Mouse (Mus musculus) left cerebral cortex, adult 8-10 months (tissue): Measurements from ENCODE around the gene Mslnl. TPM values are rescaled to one million over a fixed set of nuclear protein-coding genes. Genes with fewer than 3 reads are reported as not detected.
A peak's percentile ranks its signal among the peaks of the same experiment; 100 is the strongest.
"Not testable (repeated sequence)": the region's sequence is repeated elsewhere in the genome, so short reads cannot be mapped to it uniquely, and the experiment has no call there.

Experiments
- DNase-seq, 2 experiments: peaks; one replicate each; pipeline ENCODE4 v3.0.0; 2022; ENCODE audit warnings: low spot score in 2 of 2
- total RNA-seq, 4 experiments: library from RNA; stranded (reverse); gene quantifications; 2 replicates each; pipeline ENCODE4 v1.2.4; 2022

Gene Mslnl
- total RNA-seq, result 1 to 10 TPM in 1 of 4 experiments, under 1 TPM in 3; 0.30 to 1.1 (median 0.70) TPM

DNA sequence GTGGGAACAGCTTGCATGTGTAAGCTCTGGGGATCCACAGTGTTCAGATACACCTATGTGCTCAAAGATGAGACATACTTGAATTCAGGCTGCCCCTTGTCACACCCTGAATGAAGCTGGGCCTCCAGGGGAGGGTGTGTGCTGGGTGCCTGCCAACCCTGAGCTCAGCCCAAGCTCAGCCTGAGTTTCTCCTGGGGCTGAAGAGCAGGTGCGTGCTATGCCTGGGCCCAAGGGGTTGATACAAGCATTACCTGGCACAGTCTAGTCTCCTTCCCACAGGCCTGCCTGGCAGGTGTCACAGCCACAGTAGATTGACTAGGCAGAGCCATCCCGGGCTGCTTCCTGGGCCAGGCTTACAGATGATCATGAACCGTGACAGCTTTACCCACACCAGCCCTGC is at the start of gene Mslnl:
TSS of gene Mslnl (plus strand) at position 298 of the 400 bp plus-strand sequence.
- DNase-seq, result no peak

- no peak for DNase-seq
Measured at GRCm38 (mm10) chr17:25686323-25686722, 49.5 kb upstream of the Mslnl start.

GRCm38 (mm10) chr17:25688922-25689321 is 46.9 kb upstream of the Mslnl start:
- DNase-seq, result no peak

- no peak for DNase-seq
Measured at GRCm38 (mm10) chr17:25696263-25696662, 39.6 kb upstream of the Mslnl start.

- DNase-seq, result peak in 1 of 2 experiments; percentile 58
Measured at GRCm38 (mm10) chr17:25698446-25698845, 37.4 kb upstream of the Mslnl start.

GRCm38 (mm10) chr17:25700863-25701496 is 34.9 kb upstream of the Mslnl start:
- no peak for DNase-seq

- no peak for DNase-seq
Measured at GRCm38 (mm10) chr17:25709994-25710393, 25.8 kb upstream of the Mslnl start.

DNA sequence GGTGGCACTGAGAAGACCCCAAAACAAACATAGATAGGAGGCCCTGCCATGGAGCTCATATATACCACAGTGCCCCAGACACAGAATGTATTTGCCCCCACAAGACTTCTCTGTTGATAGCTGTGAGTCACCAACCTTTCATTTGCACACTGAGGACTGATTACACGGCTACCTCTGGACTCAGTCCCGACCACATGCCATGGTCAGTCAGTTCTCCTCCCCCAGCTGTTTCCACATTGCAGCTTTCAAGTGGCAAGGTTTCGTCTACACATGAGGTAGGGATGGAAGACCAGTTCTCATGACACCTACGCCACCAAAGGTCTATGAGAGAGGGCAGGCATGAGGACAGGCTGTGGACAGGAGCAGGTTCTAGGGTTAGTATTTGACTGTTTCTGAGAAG is 24.7 kb upstream of the Mslnl start:
- DNase-seq, result no peak

GRCm38 (mm10) chr17:25715627-25716026 is 20.2 kb upstream of the Mslnl start:
- no peak for DNase-seq

DNA sequence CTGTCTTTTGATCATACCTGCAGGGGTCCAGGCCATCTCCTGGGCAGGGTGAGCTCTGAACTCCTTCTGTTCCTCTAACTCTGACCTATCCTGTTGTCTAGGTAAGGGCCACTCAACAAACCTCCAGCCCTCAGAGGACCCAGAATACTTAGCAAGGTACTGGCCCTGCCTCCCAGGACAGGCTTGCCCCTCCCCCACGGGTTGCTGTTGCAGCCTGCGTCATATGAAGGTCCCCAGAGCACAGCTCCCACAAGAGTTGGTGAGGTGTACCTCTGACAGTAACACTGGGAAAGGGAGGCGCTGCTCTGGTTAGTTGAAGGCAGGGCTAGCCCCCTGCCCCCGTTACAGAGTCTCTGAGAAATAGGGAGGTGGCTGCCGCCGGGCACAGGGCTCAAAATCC is 19.7 kb upstream of the Mslnl start:
- DNase-seq, result no peak

DNA sequence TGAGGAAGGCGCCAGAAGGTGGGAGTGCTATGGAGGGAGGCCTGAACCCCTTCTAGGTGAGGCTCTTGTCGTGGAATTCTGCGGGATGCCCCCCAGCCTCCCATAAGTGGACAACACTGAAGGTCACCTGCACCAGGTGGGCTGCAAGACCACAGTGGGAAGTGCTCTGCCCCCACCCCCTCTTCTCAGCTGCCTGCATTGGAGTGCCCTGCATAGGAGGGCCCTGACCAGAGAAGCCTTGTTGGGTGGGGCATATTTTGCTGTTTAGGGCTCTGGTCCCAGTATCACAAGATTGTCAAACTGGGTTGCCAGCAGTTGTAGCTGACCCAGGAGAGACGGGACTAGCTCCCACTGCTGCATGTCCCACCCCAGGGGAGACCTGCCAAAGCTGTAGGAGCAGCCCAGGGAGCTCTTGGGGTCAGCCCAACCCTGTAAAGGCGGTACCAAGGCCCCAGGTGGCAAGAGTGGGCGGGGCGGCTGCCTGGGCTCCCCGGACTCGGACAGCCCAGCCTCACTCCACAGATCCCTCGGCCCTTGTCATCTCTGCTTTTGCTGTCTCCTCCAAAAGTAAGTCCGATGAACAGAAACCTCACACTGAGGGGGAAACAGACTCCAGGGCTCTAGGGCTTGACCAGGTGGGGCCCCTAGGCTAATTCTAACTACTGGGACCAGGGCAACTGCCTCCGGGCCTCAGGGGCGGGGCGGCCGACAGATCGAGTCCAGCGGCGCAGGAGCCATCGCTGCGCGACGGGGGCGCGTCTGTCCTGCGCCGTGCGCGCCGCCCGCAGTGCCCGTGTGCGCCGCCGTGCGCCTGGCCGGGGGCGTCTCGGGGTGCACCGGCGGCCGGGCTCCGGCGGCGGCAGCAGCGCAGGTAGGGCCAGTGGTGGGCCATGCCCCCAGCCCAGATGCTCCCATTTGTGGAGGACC is 18.9 kb upstream of the Mslnl start, which contains the start of gene Gng13:
TSS of gene Gng13 (plus strand) at position 461 of the 927 bp plus-strand sequence.
- DNase-seq, result peak in 1 of 2 experiments; percentile 26

DNA sequence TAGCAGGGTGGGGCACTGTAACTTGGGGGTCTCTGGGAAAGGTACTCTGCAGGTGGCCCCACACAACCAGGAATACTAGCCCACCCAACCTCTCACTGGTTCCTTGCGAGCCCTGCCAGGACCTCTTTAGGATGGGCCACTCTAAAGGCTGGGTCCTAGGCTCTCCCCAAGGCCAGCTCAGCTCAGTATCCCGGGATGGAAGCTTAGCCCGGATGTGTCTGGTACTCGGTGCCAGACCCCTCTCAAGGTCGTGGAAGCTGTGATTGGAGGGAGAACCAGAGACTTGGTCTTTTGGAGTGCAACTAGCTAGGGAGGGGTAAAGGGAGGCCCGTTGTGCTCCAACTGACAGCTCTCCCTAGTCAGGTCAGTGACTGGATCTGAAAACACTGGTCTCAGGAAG is 18.2 kb upstream of the Mslnl start:
- DNase-seq, result no peak

GRCm38 (mm10) chr17:25721476-25721875 is 14.4 kb upstream of the Mslnl start:
- DNase-seq, result no peak

GRCm38 (mm10) chr17:25723470-25723869 is 12.4 kb upstream of the Mslnl start:
- no peak for DNase-seq

GRCm38 (mm10) chr17:25723919-25724318 is 11.9 kb upstream of the Mslnl start:
- DNase-seq, result no peak

GRCm38 (mm10) chr17:25725264-25725663 is 10.6 kb upstream of the Mslnl start:
- DNase-seq, result no peak

DNA sequence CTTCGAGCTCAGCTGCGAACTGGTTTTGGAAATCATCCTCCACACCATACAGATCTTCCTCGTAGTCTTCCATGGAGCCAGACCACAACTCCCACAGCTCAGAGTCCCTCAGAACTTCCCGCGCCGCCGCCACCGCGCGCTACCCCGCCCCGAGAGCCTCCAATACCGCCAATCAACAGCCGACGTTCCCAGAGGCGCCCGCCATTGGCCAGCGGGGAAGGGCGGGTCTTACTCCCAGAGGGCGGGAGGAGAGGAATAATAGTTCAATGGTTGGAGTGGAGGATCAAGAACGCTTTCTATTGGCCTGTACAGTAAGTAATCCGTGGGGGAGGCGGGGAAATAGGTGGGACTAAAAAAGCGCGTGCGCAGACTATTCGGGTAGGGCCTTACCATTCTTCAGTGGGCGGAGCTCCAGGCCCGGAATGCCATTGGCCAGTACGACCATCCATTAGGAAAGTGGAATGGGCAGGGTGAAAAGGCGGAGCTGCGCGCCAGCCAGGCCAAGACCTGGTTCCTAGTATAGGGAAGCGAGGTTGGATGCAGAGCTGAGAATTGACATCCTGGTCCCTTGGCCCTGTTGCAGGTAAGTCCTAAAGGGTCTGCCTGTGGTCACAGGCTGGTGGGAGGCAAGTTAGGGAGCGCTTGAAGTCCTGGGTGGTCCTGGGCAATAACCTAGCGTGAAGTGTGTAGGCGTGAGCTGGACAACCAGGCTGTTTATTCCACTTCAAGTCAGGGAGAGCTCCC is 8.4 kb upstream of the Mslnl start, which contains the start of the genes Chtf18 and Rpusd1:
TSS of gene Chtf18 (minus strand) at position 155 of the 744 bp plus-strand sequence.
TSS of gene Rpusd1 (plus strand) at position 406 of the 744 bp plus-strand sequence.
- DNase-seq, result peak; percentile 90 to 100

GRCm38 (mm10) chr17:25728009-25728270 is 7.9 kb upstream of the Mslnl start:
- DNase-seq, result no peak

GRCm38 (mm10) chr17:25732082-25732481 is 3.8 kb upstream of the Mslnl start:
- peak; percentile 73 to 88 for DNase-seq

DNA sequence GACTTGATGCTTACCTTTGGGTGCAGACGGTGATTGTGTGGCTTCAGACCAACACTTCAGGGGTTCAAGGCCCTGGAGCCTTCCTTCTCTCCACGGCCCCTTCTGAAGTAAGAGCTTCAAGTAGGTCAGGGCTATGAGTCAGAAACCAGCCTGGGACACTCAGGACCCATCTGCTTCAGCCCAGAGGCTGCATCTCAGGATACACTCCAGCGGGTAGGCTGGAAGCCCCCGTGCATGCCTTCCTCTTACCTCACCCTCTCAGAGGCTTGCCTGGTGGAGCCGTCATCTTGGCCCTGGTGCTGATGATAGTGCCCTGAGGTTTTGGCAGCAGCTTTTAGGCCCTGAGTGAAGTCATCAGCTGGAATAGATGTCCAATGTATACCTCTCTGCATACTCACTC is 596 bp upstream of the Mslnl start:
- no peak for DNase-seq

- no peak for DNase-seq
Measured at GRCm38 (mm10) chr17:25738861-25739260, 3.0 kb downstream of the Mslnl start.

DNA sequence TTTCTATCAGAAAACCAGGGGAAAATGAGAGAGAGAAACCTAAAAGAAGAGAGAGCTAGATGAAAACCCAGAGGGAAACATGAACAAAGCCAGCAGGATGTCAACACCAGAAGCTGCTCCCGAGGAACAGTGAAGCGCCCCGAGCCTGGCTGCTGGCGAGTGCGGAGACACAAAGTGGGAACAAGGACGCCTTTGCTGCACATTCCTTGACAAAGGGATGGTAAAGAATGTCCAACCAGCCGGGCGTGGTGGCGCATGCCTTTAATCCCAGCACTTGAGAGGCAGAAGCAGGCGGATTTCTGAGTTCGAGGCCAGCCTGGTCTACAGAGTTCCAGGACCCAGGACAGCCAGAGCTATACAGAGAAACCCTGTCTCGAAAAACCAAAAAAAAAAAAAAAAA is 5.6 kb downstream of the Mslnl start:
- DNase-seq, result not testable (repeated sequence)
